ENCODE assay signal across 8 mouse cellular contexts in the genomic region with DNA sequence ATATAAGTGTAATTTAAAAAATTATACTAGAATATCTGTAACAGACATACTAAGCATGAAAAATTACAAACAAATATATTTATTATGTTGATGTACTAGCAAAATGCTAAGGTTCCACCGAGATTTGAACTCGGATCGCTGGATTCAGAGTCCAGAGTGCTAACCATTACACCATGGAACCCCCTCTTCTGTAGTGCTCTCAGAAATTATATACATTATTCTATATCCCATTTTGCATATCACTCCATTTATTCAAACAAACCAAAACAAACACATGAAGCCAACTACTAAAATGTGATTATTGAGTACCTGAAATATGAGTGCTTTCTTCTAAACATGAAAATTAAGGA. TPM values are rescaled to one million over a fixed set of nuclear protein-coding genes. Genes with fewer than 3 reads are reported as not detected.
A peak's percentile ranks its signal among the peaks of the same experiment; 100 is the strongest.
DNase-seq lines count a peak whose midpoint lies in the region; ATAC-seq and TF ChIP-seq lines count a peak whose summit lies in the region.

No protein-coding gene starts in this region.

- H3K4me1 ChIP-seq in forebrain, embryonic 10.5 days: peaks cover 53% of the 10 kb centered on the region
- H3K4me1 ChIP-seq in hindbrain, postnatal 0 days (ENCODE audit: insufficient read depth, low read length): peaks cover 19% of the 10 kb centered on the region
- peaks cover 29% of the 10 kb centered on the region for H3K4me1 ChIP-seq in midbrain, embryonic 11.5 days (ENCODE audit: control insufficient read depth, insufficient read depth, low read length)
- peaks cover 11% of the 10 kb centered on the region for H3K4me1 ChIP-seq in stomach, embryonic 14.5 days (ENCODE audit: control insufficient read depth, insufficient read depth, low read length)

- TF ChIP-seq CTCF in brain, embryonic 14.5 days (IDR thresholded peaks at IDR 0.05; ENCODE audit: borderline replicate concordance, extremely low read depth, insufficient read depth, insufficient read length): no peak
- no peak for TF ChIP-seq CTCF in hindbrain, postnatal 0 days (IDR thresholded peaks at IDR 0.05; ENCODE audit: low read depth)

- H3K36me3 ChIP-seq in forebrain, embryonic 10.5 days (replicated peaks): no peaks in the 10 kb centered on the region
- H3K36me3 ChIP-seq in hindbrain, postnatal 0 days (ENCODE audit: insufficient read depth, low read length): no peaks in the 10 kb centered on the region
- H3K36me3 ChIP-seq in midbrain, embryonic 11.5 days (ENCODE audit: control insufficient read depth, insufficient read depth, low read length): no peaks in the 10 kb centered on the region
- H3K36me3 ChIP-seq in stomach, embryonic 14.5 days (ENCODE audit: control insufficient read depth, insufficient read depth, low read length): no peaks in the 10 kb centered on the region

- DNase-seq in gastrocnemius, adult 18-20 months (ENCODE audit: low spot score): peak; percentile 79
- no peak for DNase-seq in gastrocnemius, postnatal 14 days
- DNase-seq in brain, embryonic 14.5 days (ENCODE audit: low read depth): peak; percentile 89
- DNase-seq in forebrain, embryonic 10.5 days (ENCODE audit: extremely low spot score, low spot score): peak; percentile 57
- peak; percentile 91 for DNase-seq in hindbrain, postnatal 0 days (ENCODE audit: low spot score)
- peak; percentile 53 for DNase-seq in left cerebral cortex, postnatal 4 days
- peak; percentile 98 for DNase-seq in midbrain, embryonic 11.5 days (ENCODE audit: low spot score, missing footprints)

- intact Hi-C loops in gastrocnemius, postnatal 14 days (cut with DNase I; ENCODE audit: low total_unique reads): loop anchor here (5.0 kb wide), 1 partner anchor 57 kb away; no protein-coding TSS in a partner anchor
- intact Hi-C loops in left cerebral cortex, postnatal 4 days (cut with DNase I): no loop called here

- TF ChIP-seq POLR2A in brain, embryonic 14.5 days (IDR thresholded peaks at IDR 0.05; ENCODE audit: borderline replicate concordance, extremely low read depth, insufficient read depth, insufficient read length, poor library complexity, severe bottlenecking): no peak

- no peak overlapping the region for H3K27ac ChIP-seq in forebrain, embryonic 10.5 days
- H3K27ac ChIP-seq in hindbrain, postnatal 0 days: no peak overlapping the region
- no peak overlapping the region for H3K27ac ChIP-seq in midbrain, embryonic 11.5 days (ENCODE audit: low read depth, low read length)
- no peak overlapping the region for H3K27ac ChIP-seq in stomach, embryonic 14.5 days (ENCODE audit: low read length)

- no peaks in the 10 kb centered on the region for H3K9me3 ChIP-seq in forebrain, embryonic 10.5 days
- H3K9me3 ChIP-seq in hindbrain, postnatal 0 days (ENCODE audit: low read length): no peaks in the 10 kb centered on the region
- no peaks in the 10 kb centered on the region for H3K9me3 ChIP-seq in midbrain, embryonic 11.5 days (ENCODE audit: control insufficient read depth, low read length)
- H3K9me3 ChIP-seq in stomach, embryonic 14.5 days (ENCODE audit: control insufficient read depth, low read depth, low read length): no peaks in the 10 kb centered on the region

- H3K9ac ChIP-seq in hindbrain, postnatal 0 days (replicated peaks; ENCODE audit: low read length): no peak overlapping the region
- H3K9ac ChIP-seq in midbrain, embryonic 11.5 days (ENCODE audit: low read length): no peak overlapping the region
- no peak overlapping the region for H3K9ac ChIP-seq in stomach, embryonic 14.5 days (replicated peaks; ENCODE audit: low read depth, low read length)

- 0 out of 2 replicates have a peak, but pooled peaks have one; percentile 32 for ATAC-seq in hindbrain, postnatal 0 days
- ATAC-seq in midbrain, embryonic 11.5 days (ENCODE audit: low FRiP score): peak; percentile 60
- peak; percentile 16; the same call in 1 of the 2 replicates for ATAC-seq in stomach, embryonic 14.5 days (ENCODE audit: insufficient number of reproducible peaks, insufficient read depth, low FRiP score, low read depth)

- WGBS in forebrain, embryonic 10.5 days: 0% methylated on average over 3 of the region's 3 CpGs
- 0% methylated on average over 3 of the region's 3 CpGs for WGBS in hindbrain, postnatal 0 days
- under 1% methylated on average over 3 of the region's 3 CpGs for WGBS in midbrain, embryonic 11.5 days
- 2% methylated on average over 3 of the region's 3 CpGs for WGBS in stomach, embryonic 14.5 days

- peaks cover 59% of the 10 kb centered on the region for H3K27me3 ChIP-seq in forebrain, embryonic 10.5 days (ENCODE audit: poor library complexity, severe bottlenecking)
- no peaks in the 10 kb centered on the region for H3K27me3 ChIP-seq in hindbrain, postnatal 0 days (ENCODE audit: insufficient read depth, low read length)
- H3K27me3 ChIP-seq in midbrain, embryonic 11.5 days (ENCODE audit: control insufficient read depth, insufficient read depth, low read length): peaks cover 12% of the 10 kb centered on the region
- H3K27me3 ChIP-seq in stomach, embryonic 14.5 days (ENCODE audit: control insufficient read depth, insufficient read depth, low read length): no peaks in the 10 kb centered on the region

- H3K4me2 ChIP-seq in hindbrain, postnatal 0 days (ENCODE audit: low read depth, low read length): peak overlapping the region; percentile 97
- H3K4me2 ChIP-seq in midbrain, embryonic 11.5 days: no peak overlapping the region
- H3K4me2 ChIP-seq in stomach, embryonic 14.5 days (replicated peaks; ENCODE audit: low read depth, low read length): 0 out of 2 replicates have a peak overlapping the region, but pooled peaks have one; percentile 94

- peak overlapping the region; percentile 84 for H3K4me3 ChIP-seq in forebrain, embryonic 10.5 days
- H3K4me3 ChIP-seq in hindbrain, postnatal 0 days (ENCODE audit: low read length): peak overlapping the region; percentile 77
- no peak overlapping the region; the same call in 1 of the 2 replicates for H3K4me3 ChIP-seq in midbrain, embryonic 11.5 days (ENCODE audit: low read depth, low read length)
- peak overlapping the region; percentile 70 for H3K4me3 ChIP-seq in stomach, embryonic 14.5 days (ENCODE audit: low read depth, low read length)

RNA-seq across cellular contexts. Expression of a gene that starts 1.2 kb away (rescaled TPM):
- not detected for total RNA-seq in gastrocnemius, adult 18-20 months (2021)
- not detected for total RNA-seq in gastrocnemius, postnatal 14 days (2021)
- polyA plus RNA-seq in brain, embryonic 14.5 days (2012; rRNA removed): 2.8 and 3.5 TPM in 2 replicates
- polyA plus RNA-seq in forebrain, embryonic 10.5 days (2016; fragmentation: Nextera tagmentation; extraction: Ambion mirVana): 0.26 and 0.28 TPM in 2 replicates
- 12.5 and 14.2 TPM in 2 replicates for total RNA-seq in hindbrain, postnatal 0 days (2014; rRNA removed)
- polyA plus RNA-seq in hindbrain, postnatal 0 days (2015; fragmentation: Nextera tagmentation; extraction: Ambion mirVana): 13.0 and 13.5 TPM in 2 replicates
- total RNA-seq in left cerebral cortex, postnatal 4 days (2021): 10 to 100 TPM; 10.8 to 13.1 TPM
- polyA plus RNA-seq in midbrain, embryonic 11.5 days (2014; fragmentation: Nextera tagmentation; extraction: Ambion mirVana): 0.15 and 0.74 TPM in 2 replicates
- 0.29 and 0.49 TPM in 2 replicates for polyA plus RNA-seq in stomach, embryonic 14.5 days (2014; fragmentation: Nextera tagmentation; extraction: Ambion mirVana)

RNA-seq across cellular contexts. Expression of a gene that starts 2.1 kb away (rescaled TPM):
- total RNA-seq in gastrocnemius, adult 18-20 months (2021): not detected
- total RNA-seq in gastrocnemius, postnatal 14 days (2021): under 1 TPM in 1 of 2 experiments, not detected in 1; 0.18 TPM
- 0.33 and 0.47 TPM in 2 replicates for polyA plus RNA-seq in brain, embryonic 14.5 days (2012; rRNA removed)
- 0.11 and 0.16 TPM in 2 replicates for polyA plus RNA-seq in forebrain, embryonic 10.5 days (2016; fragmentation: Nextera tagmentation; extraction: Ambion mirVana)
- total RNA-seq in hindbrain, postnatal 0 days (2014; rRNA removed): 1.2 and 1.4 TPM in 2 replicates
- polyA plus RNA-seq in hindbrain, postnatal 0 days (2015; fragmentation: Nextera tagmentation; extraction: Ambion mirVana): 1.0 and 1.2 TPM in 2 replicates
- 1 to 10 TPM; 1.2 to 1.7 TPM for total RNA-seq in left cerebral cortex, postnatal 4 days (2021)
- polyA plus RNA-seq in midbrain, embryonic 11.5 days (2014; fragmentation: Nextera tagmentation; extraction: Ambion mirVana): 0.11 TPM in 1 of 2 replicates, not detected in the other
- polyA plus RNA-seq in stomach, embryonic 14.5 days (2014; fragmentation: Nextera tagmentation; extraction: Ambion mirVana): 0.29 and 0.36 TPM in 2 replicates

RNA-seq across cellular contexts. Expression of a gene that starts 4.3 kb away (rescaled TPM):
- total RNA-seq in gastrocnemius, adult 18-20 months (2021): not detected
- under 1 TPM in 1 of 2 experiments, not detected in 1; 0.10 TPM for total RNA-seq in gastrocnemius, postnatal 14 days (2021)
- polyA plus RNA-seq in brain, embryonic 14.5 days (2012; rRNA removed): 0.42 and 0.45 TPM in 2 replicates
- 0.16 and 0.17 TPM in 2 replicates for polyA plus RNA-seq in forebrain, embryonic 10.5 days (2016; fragmentation: Nextera tagmentation; extraction: Ambion mirVana)
- 1.4 and 2.5 TPM in 2 replicates for total RNA-seq in hindbrain, postnatal 0 days (2014; rRNA removed)
- 1.3 and 1.9 TPM in 2 replicates for polyA plus RNA-seq in hindbrain, postnatal 0 days (2015; fragmentation: Nextera tagmentation; extraction: Ambion mirVana)
- total RNA-seq in left cerebral cortex, postnatal 4 days (2021): 1 to 10 TPM; 2.3 to 2.6 TPM
- 0.17 and 0.33 TPM in 2 replicates for polyA plus RNA-seq in midbrain, embryonic 11.5 days (2014; fragmentation: Nextera tagmentation; extraction: Ambion mirVana)
- 0.39 and 0.54 TPM in 2 replicates for polyA plus RNA-seq in stomach, embryonic 14.5 days (2014; fragmentation: Nextera tagmentation; extraction: Ambion mirVana)

RNA-seq across cellular contexts. Expression of a gene that starts 29.5 kb away (rescaled TPM):
- total RNA-seq in gastrocnemius, adult 18-20 months (2021): 10 to 100 TPM; 41.9 to 72.2 TPM
- total RNA-seq in gastrocnemius, postnatal 14 days (2021): 10 to 100 TPM; 22.1 to 77.5 TPM
- polyA plus RNA-seq in brain, embryonic 14.5 days (2012; rRNA removed): 12.2 and 16.3 TPM in 2 replicates
- polyA plus RNA-seq in forebrain, embryonic 10.5 days (2016; fragmentation: Nextera tagmentation; extraction: Ambion mirVana): 7.3 and 9.0 TPM in 2 replicates
- 24.4 and 27.1 TPM in 2 replicates for total RNA-seq in hindbrain, postnatal 0 days (2014; rRNA removed)
- 11.9 and 15.9 TPM in 2 replicates for polyA plus RNA-seq in hindbrain, postnatal 0 days (2015; fragmentation: Nextera tagmentation; extraction: Ambion mirVana)
- 10 to 100 TPM; 52.8 to 58.0 TPM for total RNA-seq in left cerebral cortex, postnatal 4 days (2021)
- polyA plus RNA-seq in midbrain, embryonic 11.5 days (2014; fragmentation: Nextera tagmentation; extraction: Ambion mirVana): 6.0 and 7.3 TPM in 2 replicates
- polyA plus RNA-seq in stomach, embryonic 14.5 days (2014; fragmentation: Nextera tagmentation; extraction: Ambion mirVana): 10.5 and 15.1 TPM in 2 replicates

RNA-seq across cellular contexts. Expression of a gene that starts 32.3 kb away (rescaled TPM):
- total RNA-seq in gastrocnemius, adult 18-20 months (2021): not detected
- total RNA-seq in gastrocnemius, postnatal 14 days (2021): not detected
- 0.13 and 0.23 TPM in 2 replicates for polyA plus RNA-seq in brain, embryonic 14.5 days (2012; rRNA removed)
- 0.05 TPM in 1 of 2 replicates, not detected in the other for polyA plus RNA-seq in forebrain, embryonic 10.5 days (2016; fragmentation: Nextera tagmentation; extraction: Ambion mirVana)
- total RNA-seq in hindbrain, postnatal 0 days (2014; rRNA removed): 1.7 and 2.0 TPM in 2 replicates
- polyA plus RNA-seq in hindbrain, postnatal 0 days (2015; fragmentation: Nextera tagmentation; extraction: Ambion mirVana): 1.1 and 1.2 TPM in 2 replicates
- under 1 TPM; 0.16 to 0.18 TPM for total RNA-seq in left cerebral cortex, postnatal 4 days (2021)
- not detected in 2 replicates for polyA plus RNA-seq in midbrain, embryonic 11.5 days (2014; fragmentation: Nextera tagmentation; extraction: Ambion mirVana)
- not detected in 2 replicates for polyA plus RNA-seq in stomach, embryonic 14.5 days (2014; fragmentation: Nextera tagmentation; extraction: Ambion mirVana)
